Comparison of ENCODE assay signal across 8 mouse cellular contexts in genomic region chr6:92214773-92215449, GRCm38 (mm10). TPM values are rescaled to one million over a fixed set of nuclear protein-coding genes. Genes with fewer than 3 reads are reported as not detected.
DNase-seq lines count a peak whose midpoint lies in the region; ATAC-seq lines count a peak whose summit lies in the region.

Rbsn (minus strand) TSS chr6:92214925.

- intact Hi-C loops in gastrocnemius, postnatal 14 days (cut with DNase I; ENCODE audit: low total_unique reads) = no loop called here
- intact Hi-C loops in left cerebral cortex, postnatal 10 days (cut with DNase I) = no loop called here

- peak; percentile 93 to 96 for DNase-seq in adrenal gland, adult (ENCODE audit: inconsistent age in 2 of 2, low spot score in 1 of 2)
- DNase-seq in embryo, embryonic 10.5 days (ENCODE audit: low spot score) = peak; percentile 96
- DNase-seq in gastrocnemius, postnatal 14 days = peak; percentile 93
- peak; percentile 83 to 95 for DNase-seq in left cerebral cortex, postnatal 10 days (ENCODE audit: extremely low spot score in 1 of 2, low spot score in 2 of 2)
- peak; percentile 90 for DNase-seq in right cerebral cortex, postnatal 25 days
- DNase-seq in yolk sac, embryonic 10.5 days (ENCODE audit: low spot score) = peak; percentile 91

- peak; percentile 98 for ATAC-seq in inflammation-experienced regulatory T-cells, adult 6 months
- peak; percentile 96 for ATAC-seq in megakaryocyte-erythroid progenitor cell, adult 5-6 weeks (replicated peaks; ENCODE audit: low FRiP score, low TSS enrichment, poor library complexity, severe bottlenecking)

RNA-seq across cellular contexts. Expression of gene Rbsn, which starts in this region (rescaled TPM):
- 10 to 100 TPM; 10.3 to 10.7 TPM for total RNA-seq in gastrocnemius, postnatal 14 days (2021)
- 10 to 100 TPM; 10.1 to 11.9 (median 11.5) TPM for polyA plus RNA-seq in inflammation-experienced regulatory T-cells, adult 6 months (2017; shearing (Covaris generic))
- total RNA-seq in left cerebral cortex, postnatal 10 days (2021) = 10 to 100 TPM; 33.7 to 36.0 TPM
- 13.1 and 13.3 TPM in 2 replicates for total RNA-seq in megakaryocyte-erythroid progenitor cell, adult 5-6 weeks (2014; fragmentation: Nextera tagmentation)
- total RNA-seq in megakaryocyte-erythroid progenitor cell, adult 5-6 weeks (2017) = 16.8 and 22.3 TPM in 2 replicates

Comparison
In these comparisons a context has a peak if more than half of its experiments do, and no peak if none do; other contexts are left out.
1. Peak in every context shown above with its lines: DNase-seq and ATAC-seq.